Mouse (Mus musculus) olfactory bulb, adult 2 months (tissue): ENCODE measurements around the gene Tlr4.

Experiments
- CTCF ChIP-seq: fragments of 200-500 bp; IDR thresholded peaks from 2 replicates; pipeline ENCODE4 v1.5.1; 2012; ENCODE audit warnings: low read depth, mild to moderate bottlenecking, low read length, moderate library complexity; ENCODE audit not compliant: insufficient read depth
- POLR2A ChIP-seq: fragments of 200-500 bp; IDR thresholded peaks from 2 replicates; pipeline ENCODE4 v1.6.1; 2012; ENCODE audit warnings: mild to moderate bottlenecking, low read depth, low read length, moderate library complexity; ENCODE audit not compliant: insufficient read depth

DNA sequence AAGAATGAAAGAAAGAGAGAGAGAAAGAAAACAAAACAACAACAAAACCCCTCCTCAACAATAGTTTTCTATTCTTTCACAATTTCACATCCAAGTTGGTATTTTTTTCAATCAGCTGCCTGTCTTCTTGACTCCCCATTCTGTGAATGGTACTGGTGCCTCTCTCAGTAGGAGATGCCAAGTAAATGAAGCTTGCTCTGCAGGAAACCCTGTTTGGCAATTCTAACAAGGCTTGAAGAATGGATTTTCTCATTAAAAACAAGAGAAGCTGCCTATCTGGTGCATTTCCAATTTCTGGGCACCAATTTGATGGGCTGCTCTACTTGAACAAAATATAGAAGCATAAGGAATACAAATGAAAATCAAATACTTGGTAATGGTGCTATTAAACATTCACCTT is 74.1 kb downstream of the Tlr4 start:
- TF ChIP-seq POLR2A (no peak), CTCF (no peak)
